Comparison of ENCODE assay signal across 8 mouse cellular contexts in the genomic region with DNA sequence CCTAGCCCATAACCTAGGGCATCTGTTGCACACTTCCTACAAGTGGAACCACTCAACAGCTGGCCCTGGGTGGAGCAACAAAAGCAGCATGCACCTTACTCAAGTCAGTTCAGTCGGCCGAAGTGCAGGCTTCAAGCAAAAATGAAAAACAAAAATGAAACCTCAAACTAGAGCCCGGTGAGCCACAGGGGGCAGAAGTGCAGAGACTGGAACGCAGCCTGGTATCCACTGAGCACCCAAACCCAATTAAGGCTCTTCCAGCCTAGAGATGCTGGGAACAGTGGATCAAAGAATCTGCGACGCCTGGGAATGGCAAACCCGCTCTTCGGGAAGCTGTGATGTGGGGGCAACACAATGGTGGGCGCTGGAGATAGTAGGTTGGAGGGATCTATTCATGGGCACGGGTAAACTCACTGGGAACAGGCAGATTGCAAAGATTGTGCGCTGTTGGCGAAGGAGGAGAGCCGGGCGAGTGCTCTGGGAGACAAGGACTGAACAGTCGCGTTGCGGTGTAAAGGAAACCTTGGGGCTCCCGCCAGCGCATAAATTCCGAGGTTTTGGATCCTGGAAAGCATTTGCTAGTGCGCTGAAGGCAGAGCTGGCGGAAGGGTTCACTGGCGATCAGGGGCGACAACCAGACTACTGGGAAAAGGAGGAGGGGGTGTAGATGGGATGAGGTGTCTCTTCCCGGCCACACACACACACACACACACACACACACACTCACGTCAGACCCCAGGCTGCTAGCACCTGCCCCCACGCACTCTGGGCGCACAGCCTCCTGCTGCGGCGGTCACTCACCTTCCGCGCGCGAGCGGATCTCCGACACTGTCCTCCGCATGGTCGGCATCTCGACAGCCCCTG. TPM values are rescaled to one million over a fixed set of nuclear protein-coding genes. Genes with fewer than 3 reads are reported as not detected.
DNase-seq lines count a peak whose midpoint lies in the region; ATAC-seq and TF ChIP-seq lines count a peak whose summit lies in the region.

No protein-coding gene starts in this region.

- no peak for TF ChIP-seq POLR2A in olfactory bulb, adult 2 months (IDR thresholded peaks at IDR 0.05; ENCODE audit: insufficient read depth, low read depth, low read length)

- H3K27me3 ChIP-seq in G1E (ENCODE audit: insufficient read depth, low read length): no peaks in the 10 kb centered on the region
- H3K27me3 ChIP-seq in forebrain, embryonic 13.5 days: no peaks in the 10 kb centered on the region
- no peaks in the 10 kb centered on the region for H3K27me3 ChIP-seq in lung, embryonic 16.5 days (ENCODE audit: control insufficient read depth, insufficient read depth, low read depth, low read length)

- peak overlapping the region; percentile 83 for H3K4me3 ChIP-seq in G1E (ENCODE audit: low read depth, low read length)
- peak overlapping the region; percentile 67 for H3K4me3 ChIP-seq in forebrain, embryonic 13.5 days
- H3K4me3 ChIP-seq in layer of hippocampus, adult 2 months: peak overlapping the region; percentile 69
- H3K4me3 ChIP-seq in lung, embryonic 16.5 days (ENCODE audit: low read length): peak overlapping the region; percentile 93
- peak overlapping the region; percentile 92 for H3K4me3 ChIP-seq in olfactory bulb, adult 2 months (ENCODE audit: insufficient read depth, low read depth, low read length)

- H3K4me1 ChIP-seq in G1E (ENCODE audit: insufficient read depth, low read depth, low read length): peaks cover 66% of the 10 kb centered on the region
- H3K4me1 ChIP-seq in forebrain, embryonic 13.5 days: peaks cover 55% of the 10 kb centered on the region
- peaks cover 9% of the 10 kb centered on the region; the same call in 1 of the 2 replicates for H3K4me1 ChIP-seq in lung, embryonic 16.5 days (replicated peaks; ENCODE audit: control insufficient read depth, insufficient read depth, low read length)
- peaks cover 12% of the 10 kb centered on the region for H3K4me1 ChIP-seq in olfactory bulb, adult 2 months (ENCODE audit: control insufficient read depth, insufficient read depth, low read length)

- DNase-seq in G1E (ENCODE audit: low spot score): peak; percentile 35
- DNase-seq in c-Kit-positive CD71-positive TER-119-positive erythroid progenitor cells, embryonic 14.5 days (ENCODE audit: low spot score): peak; percentile 57
- DNase-seq in heart, postnatal 36 days: peak; percentile 38 to 53
- DNase-seq in layer of hippocampus, adult 2 months (ENCODE audit: low spot score in 2 of 2): peak in 1 of 2 experiments; percentile 50
- DNase-seq in thymus, postnatal 10 days (ENCODE audit: low spot score in 2 of 2): peak; percentile 52 to 62

- no peak for TF ChIP-seq CTCF in G1E (IDR thresholded peaks at IDR 0.05; ENCODE audit: low read depth, low read length)
- peak; percentile 61 for TF ChIP-seq CTCF in layer of hippocampus, adult 2 months (conservative IDR thresholded peaks at IDR 0.05)
- TF ChIP-seq CTCF in olfactory bulb, adult 2 months (IDR thresholded peaks at IDR 0.05; ENCODE audit: insufficient read depth, low read depth, low read length): no peak

- peak overlapping the region; percentile 80 for H3K4me2 ChIP-seq in forebrain, embryonic 13.5 days
- peak overlapping the region; percentile 95 for H3K4me2 ChIP-seq in lung, embryonic 16.5 days (ENCODE audit: low read depth, low read length)

- peaks cover 23% of the 10 kb centered on the region for H3K36me3 ChIP-seq in G1E (replicated peaks)
- H3K36me3 ChIP-seq in forebrain, embryonic 13.5 days (ENCODE audit: poor library complexity, severe bottlenecking): no peaks in the 10 kb centered on the region
- no peaks in the 10 kb centered on the region for H3K36me3 ChIP-seq in lung, embryonic 16.5 days (ENCODE audit: control insufficient read depth, insufficient read depth, low read length)

- peak overlapping the region; percentile 77 for H3K9ac ChIP-seq in forebrain, embryonic 13.5 days
- peak overlapping the region; percentile 82 for H3K9ac ChIP-seq in lung, embryonic 16.5 days (ENCODE audit: low read length)

- under 1% methylated on average over 38 of the region's 39 CpGs for WGBS in forebrain, embryonic 13.5 days
- WGBS in lung, embryonic 16.5 days: under 1% methylated on average over 35 of the region's 39 CpGs
- under 1% methylated on average over 39 of the region's 39 CpGs for WGBS in olfactory bulb, adult 2 months

- peak; percentile 5; the same call in 1 of the 2 replicates for ATAC-seq in G1E (ENCODE audit: extremely low read depth, insufficient number of reproducible peaks, low FRiP score, poor library complexity, severe bottlenecking)
- peak; percentile 3 for ATAC-seq in forebrain, embryonic 13.5 days
- no peak for ATAC-seq in lung, embryonic 16.5 days (ENCODE audit: low read depth)

- H3K9me3 ChIP-seq in G1E (replicated peaks): no peaks in the 10 kb centered on the region
- H3K9me3 ChIP-seq in forebrain, embryonic 13.5 days (replicated peaks): no peaks in the 10 kb centered on the region
- no peaks in the 10 kb centered on the region for H3K9me3 ChIP-seq in lung, embryonic 16.5 days (ENCODE audit: control insufficient read depth, low read length)

- intact Hi-C loops in heart, postnatal 36 days (cut with DNase I): loop anchor here (1.0 to 10.0 kb wide), 6 partner anchors 48 to 312 kb away; partner anchors contain the start of gene Gm5108

- H3K27ac ChIP-seq in forebrain, embryonic 13.5 days: peak overlapping the region; percentile 81
- peak overlapping the region; percentile 99 for H3K27ac ChIP-seq in layer of hippocampus, adult 2 months
- H3K27ac ChIP-seq in lung, embryonic 16.5 days (ENCODE audit: low read length): peak overlapping the region; percentile 83
- H3K27ac ChIP-seq in olfactory bulb, adult 2 months (ENCODE audit: insufficient read depth, low read depth, low read length): peak overlapping the region; percentile 92

RNA-seq across cellular contexts. Expression of gene Atp8a1, which starts 0.6 kb away (rescaled TPM):
- total RNA-seq in G1E (2014; fragmentation: Nextera tagmentation) (156 and 177 TPM in 2 replicates), G1E (2017) (75.0 and 81.3 TPM in 2 replicates)
- 13.5 and 14.8 TPM in 2 replicates for polyA plus RNA-seq in G1E (2012)
- 18.0 and 22.6 TPM in 2 replicates for polyA plus RNA-seq in forebrain, embryonic 13.5 days (2015; fragmentation: Nextera tagmentation; extraction: Ambion mirVana)
- total RNA-seq in heart, postnatal 36 days (2021): 10 to 100 TPM; 24.5 to 24.7 TPM
- 100 to 1,000 TPM; 175 to 184 TPM for total RNA-seq in layer of hippocampus, adult 2 months (2021)
- polyA plus RNA-seq in lung, embryonic 16.5 days (2015; fragmentation: Nextera tagmentation; extraction: Ambion mirVana): 55.2 and 57.3 TPM in 2 replicates
- polyA plus RNA-seq in olfactory bulb, adult 2 months (2012; ENCODE audit: insufficient read depth, insufficient read length, low replicate concordance, missing spikeins): not detected in 2 replicates
